Mouse (Mus musculus) lung, postnatal 14 days (tissue): ENCODE measurements around the gene Tdp2.

ENCODE experiments used
- DNase-seq: peaks from one replicate; pipeline ENCODE4 v3.0.0; 2021

The Tdp2 gene

DNA sequence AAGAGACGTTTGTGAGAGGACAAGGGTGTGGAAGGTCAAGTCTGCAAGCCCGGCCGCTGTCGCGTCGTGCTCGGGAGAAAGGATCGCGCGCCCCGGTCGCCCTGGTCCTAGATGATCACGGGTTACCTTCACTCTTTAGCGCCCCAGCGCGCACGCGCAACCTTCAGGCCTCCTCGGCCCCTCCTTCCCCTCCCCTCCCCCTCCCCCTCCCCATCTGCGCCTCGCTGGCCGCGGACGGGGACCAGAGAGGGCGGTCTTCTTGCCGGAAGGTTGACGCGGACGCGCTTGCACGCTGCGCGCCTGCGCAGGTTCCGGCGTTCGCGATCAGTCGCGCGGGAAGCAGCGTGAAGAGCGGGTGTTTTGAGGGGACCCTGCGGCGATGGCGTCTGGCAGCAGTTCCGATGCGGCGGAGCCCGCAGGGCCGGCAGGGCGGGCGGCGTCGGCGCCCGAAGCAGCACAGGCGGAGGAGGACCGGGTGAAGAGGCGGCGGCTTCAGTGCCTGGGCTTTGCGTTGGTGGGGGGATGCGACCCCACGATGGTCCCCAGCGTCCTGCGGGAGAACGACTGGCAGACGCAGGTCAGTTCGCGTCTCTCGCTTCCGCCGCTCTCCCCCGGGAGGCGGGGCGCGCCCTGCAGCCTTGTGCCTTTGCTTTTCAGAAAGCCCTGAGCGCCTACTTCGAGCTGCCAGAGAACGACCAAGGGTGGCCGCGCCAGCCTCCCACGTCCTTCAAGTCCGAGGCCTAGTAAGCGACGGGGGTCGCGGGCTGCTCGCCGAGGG is at the start of gene Tdp2, which contains the start of gene Acot13:
Gene Tdp2 (plus strand): TSS at position 327 of the 778 bp plus-strand sequence.
Gene Acot13 (minus strand): TSS at position 188 of the 778 bp plus-strand sequence.
- peak; percentile 95 for DNase-seq

DNA sequence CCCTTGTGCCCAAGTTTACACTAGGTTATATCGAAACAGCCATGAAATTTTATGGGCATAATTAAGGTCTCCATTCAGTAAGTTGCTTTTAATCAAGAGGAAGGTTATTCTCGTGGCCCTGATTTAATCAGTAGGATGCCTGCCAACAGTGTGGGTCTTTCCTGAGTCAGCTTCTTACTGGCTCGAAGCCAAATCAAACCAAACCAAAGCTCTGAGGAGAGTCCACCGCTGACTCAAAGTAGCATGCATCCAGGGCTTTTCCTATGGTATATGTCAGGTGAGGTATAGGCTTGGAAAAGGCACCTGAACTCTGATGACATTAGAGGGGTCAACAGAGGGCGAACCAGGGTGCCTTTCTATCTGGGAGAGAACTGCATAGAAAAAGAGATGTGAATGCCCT is 49.6 kb upstream of the Tdp2 start:
- DNase-seq = peak; percentile 27

DNA sequence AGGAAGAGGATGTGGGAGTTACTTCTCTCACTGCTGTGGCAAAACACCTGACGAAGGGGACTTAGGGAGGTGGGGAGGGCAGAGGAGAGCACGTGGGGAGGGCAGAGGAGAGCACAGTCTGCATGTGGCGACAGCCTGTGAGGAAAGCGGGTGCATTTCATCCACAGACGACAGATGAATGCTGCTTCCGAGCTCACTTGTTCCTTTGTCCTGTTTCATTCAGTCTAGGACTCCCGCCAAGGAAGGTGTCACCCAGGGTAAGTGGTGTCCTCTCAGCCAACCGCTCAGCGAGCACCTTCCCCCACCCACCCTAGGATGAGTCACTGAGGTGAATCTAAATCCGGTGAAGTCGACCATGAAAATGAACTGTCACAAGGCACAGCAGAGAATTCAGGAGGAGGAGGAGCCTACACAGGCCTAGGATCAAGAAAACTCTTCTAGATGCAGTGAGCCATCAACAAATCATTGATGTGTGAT is 45.4 kb upstream of the Tdp2 start:
- DNase-seq = no peak

- DNase-seq = no peak
Observed at GRCm38 (mm10) chr13:24787477-24787876, 44.0 kb upstream of the Tdp2 start.

- peak; percentile 51 for DNase-seq
Observed at GRCm38 (mm10) chr13:24791349-24791748, 40.1 kb upstream of the Tdp2 start.

GRCm38 (mm10) chr13:24792411-24793045 is 39.0 kb upstream of the Tdp2 start:
- DNase-seq = no peak

DNA sequence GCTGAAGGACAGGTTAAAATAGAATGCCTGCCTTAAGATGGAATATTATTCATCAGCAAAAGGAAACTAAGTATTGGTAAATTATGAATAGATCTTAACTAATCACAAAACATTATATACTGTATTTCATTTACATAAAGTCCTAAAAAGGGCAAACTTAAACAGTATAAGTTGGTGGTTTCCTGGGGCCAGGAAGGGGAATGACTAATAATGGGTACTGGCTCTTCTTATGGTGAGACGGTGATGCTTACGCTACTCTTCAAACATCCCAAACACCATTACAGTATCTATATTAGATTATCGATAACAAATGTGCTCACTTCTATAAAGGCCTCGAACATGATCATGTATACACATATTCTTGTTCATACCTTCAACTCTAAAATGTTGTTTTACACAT is 32.8 kb upstream of the Tdp2 start:
- DNase-seq = no peak

DNA sequence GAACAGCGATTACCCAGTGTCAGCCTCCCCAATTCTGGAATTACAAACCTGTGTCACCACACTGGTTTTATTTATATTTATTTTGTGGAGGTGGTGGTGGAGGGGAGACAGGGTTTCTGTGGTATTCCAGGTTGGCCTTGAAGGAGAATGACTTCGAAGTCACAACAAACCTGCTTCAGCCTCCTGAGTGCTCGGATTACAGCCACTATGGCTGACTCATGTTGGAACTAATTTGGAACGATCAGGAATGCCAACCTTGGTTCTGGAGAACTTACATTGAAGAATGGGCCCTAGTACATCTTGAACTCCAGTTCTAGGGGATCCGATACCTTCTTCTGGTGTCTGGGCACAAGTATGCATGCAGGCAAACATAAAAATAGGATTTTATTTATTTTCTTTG is 32.1 kb upstream of the Tdp2 start:
- no peak for DNase-seq

- DNase-seq = peak; percentile 34
Observed at GRCm38 (mm10) chr13:24799925-24800673, 31.4 kb upstream of the Tdp2 start.

GRCm38 (mm10) chr13:24800674-24801307 is 30.7 kb upstream of the Tdp2 start:
- peak; percentile 98 for DNase-seq

DNA sequence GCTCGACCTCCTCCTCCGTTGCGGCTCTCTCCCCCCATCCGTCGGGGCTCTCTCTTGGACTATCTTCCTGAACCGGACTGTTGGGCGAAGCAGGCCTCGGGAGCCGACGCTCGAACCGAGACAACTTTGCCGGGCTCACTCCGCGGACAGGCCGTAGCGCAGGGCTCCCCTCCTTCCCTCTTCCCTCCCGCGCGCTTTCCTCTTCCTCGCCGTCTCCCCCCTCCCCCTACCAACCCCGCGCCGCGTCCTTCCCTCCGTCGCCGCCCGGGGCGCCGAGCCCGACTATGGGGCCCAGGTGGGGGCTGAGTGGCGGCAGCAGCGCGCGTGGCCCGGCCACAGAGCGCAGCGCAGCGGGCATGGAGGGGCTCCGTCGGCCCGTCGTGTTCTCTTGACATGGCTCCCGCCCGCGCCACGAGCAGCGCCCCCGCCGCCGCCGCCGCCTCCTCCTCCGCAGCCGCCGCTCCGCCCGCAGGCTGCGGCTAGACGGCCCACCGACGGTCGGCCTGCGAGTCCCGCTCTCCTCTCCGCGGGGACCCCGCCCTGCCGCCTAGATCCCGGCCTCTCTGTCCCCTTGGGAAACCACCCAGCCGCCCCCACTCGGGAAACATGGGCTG is 30.1 kb upstream of the Tdp2 start, which contains the start of gene BC005537:
Gene BC005537 (plus strand): TSS at position 350 of the 614 bp plus-strand sequence.
- peak; percentile 58 for DNase-seq

DNA sequence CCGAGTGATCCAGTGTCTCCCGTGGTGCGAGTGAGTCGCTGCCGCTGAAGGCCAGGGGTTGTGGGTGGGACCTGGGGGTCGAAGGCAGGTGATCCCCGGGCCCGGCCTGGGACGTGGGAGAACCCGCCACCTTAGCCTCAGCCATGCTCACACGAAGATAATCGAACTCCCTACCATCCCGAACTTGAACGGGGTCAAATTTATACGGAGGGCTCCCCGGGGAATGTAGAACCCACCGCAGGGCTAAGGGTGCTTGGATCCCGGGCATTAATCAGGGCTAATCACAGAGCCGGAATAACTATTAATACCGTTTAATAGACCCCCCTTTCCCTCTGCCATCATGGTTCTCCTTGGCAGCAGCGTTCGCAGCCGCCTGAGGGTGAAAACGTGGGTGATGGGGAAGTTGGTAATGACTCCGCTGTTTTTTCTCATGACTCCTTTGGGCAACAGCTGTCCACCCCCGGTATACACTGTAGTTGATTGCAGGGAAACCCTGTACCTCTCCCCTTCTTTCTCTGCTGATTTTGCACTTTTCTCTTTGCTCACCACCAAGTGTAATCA is 29.3 kb upstream of the Tdp2 start:
- peak; percentile 14 for DNase-seq

- DNase-seq = no peak
Observed at GRCm38 (mm10) chr13:24803196-24803595, 28.3 kb upstream of the Tdp2 start.

- no peak for DNase-seq
Observed at GRCm38 (mm10) chr13:24806079-24806478, 25.4 kb upstream of the Tdp2 start.

- DNase-seq = no peak
Observed at GRCm38 (mm10) chr13:24812521-24812920, 19.0 kb upstream of the Tdp2 start.

DNA sequence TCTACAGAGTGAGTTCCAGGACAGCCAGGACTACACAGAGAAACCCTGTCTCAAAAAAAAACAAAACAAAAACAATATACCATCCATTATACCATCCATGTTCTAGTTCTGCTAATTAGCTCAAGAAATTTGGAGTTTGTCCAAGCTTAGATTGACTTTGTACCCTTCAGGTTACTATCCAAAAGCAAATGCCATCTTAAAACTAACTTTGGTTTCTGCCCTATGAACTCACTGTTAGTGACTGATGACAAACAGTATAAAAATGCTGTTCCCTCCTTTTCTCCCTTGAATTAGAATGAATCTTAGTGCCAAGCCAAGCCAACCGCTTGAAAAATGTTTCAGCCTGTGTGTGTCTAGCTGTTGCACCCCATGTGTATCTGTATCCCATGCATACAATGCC is 16.9 kb upstream of the Tdp2 start:
- DNase-seq = no peak

DNA sequence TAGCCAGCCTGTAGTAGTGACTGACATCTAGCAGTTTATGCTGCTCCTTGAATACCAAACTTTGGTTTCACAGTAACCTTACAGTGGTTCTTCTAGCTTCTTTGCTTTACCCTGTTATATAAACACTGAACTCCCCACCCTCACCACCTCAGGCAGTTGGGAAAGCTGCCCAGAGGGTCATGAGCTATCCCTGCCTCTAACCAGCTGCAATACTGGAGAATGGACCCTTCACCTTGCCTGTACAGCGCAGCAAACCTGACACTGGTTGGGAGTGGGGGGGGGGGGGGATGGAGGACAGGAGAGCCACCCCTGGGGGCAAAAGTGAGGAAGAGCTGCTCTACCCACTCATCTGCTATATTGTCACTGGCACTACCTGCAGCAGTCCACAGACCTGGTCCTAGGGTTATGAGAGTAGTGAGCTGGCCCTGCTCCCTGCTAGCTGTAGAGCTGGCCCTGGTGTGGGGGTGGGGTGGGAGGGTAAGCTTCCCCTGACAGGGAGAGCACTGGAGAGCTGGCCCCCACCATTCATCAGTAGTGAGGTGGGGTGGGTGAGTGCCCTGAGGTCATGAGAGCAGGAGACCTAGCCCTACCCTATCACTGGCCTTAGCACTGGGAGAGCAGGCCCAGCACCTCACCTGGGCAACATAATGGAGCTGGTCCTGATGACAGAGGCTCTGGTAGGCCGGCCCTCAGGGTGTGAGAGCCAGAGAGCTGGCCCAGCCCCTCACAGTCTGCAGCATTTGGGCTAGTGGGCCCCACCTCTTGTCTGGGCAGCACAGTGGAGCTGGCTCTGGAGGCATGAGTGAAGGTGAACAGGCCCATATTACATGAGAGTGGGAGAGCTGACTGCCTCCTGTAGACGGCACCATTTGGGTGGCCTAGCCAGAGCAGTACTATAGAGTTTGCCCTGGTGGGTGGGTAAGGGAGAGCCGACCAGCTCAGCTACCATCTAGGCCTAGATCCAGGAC is 15.1 kb upstream of the Tdp2 start:
- DNase-seq = no peak

DNA sequence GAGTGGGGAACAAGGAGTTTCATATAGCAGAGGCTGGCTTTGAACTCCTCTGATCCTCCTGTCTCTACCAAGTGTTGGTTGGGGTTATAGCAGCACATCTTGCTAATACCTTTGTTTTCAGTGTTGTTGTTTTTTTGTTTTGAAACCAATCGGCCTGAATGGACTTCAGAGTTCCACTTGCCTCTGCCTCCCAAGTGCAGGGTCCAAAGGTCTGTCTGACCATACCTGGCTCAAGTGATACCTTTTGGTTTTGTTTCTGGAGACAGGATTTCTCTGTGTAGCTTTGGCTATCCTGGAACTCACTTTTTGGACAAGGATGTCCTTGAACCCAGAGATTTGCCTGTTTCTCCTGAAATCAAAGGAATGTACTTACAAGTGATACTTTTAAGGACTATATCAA is 11.5 kb upstream of the Tdp2 start:
- no peak for DNase-seq

GRCm38 (mm10) chr13:24822663-24823343 is 8.7 kb upstream of the Tdp2 start:
- no peak for DNase-seq

- DNase-seq = no peak
Observed at GRCm38 (mm10) chr13:24824647-24825046, 6.8 kb upstream of the Tdp2 start.
